Mouse (Mus musculus): ENCODE results near the gene Trim67. TPM values are rescaled to one million over a fixed set of nuclear protein-coding genes. Genes with fewer than 3 reads are reported as not detected.
"Not testable (repeated sequence)": the region's sequence is repeated elsewhere in the genome, so short reads cannot be mapped to it uniquely, and the experiment has no call there.

Trim67 gene
- polyA plus RNA-seq, 1 experiment from 2014 or later: 1.1 TPM

GRCm38 (mm10) chr8:124841775-124842174, 48.9 kb downstream of the Trim67 start:
- H3K27ac ChIP-seq (replicated peaks; ENCODE audit: low read depth, low read length): no peak overlapping the region
- H3K4me1 ChIP-seq (ENCODE audit: control insufficient read depth, insufficient read depth, low read length): no peaks in the 10 kb centered on the region
- 89% methylated on average over 9 of the region's 10 CpGs for WGBS
- no peak for DNase-seq (ENCODE audit: low spot score)
- no peak overlapping the region for H3K4me3 ChIP-seq (ENCODE audit: low read depth, low read length)
- no peak overlapping the region for H3K4me2 ChIP-seq (ENCODE audit: low read depth, low read length)
- ATAC-seq (ENCODE audit: low read depth): no peak
- no peak overlapping the region for H3K9ac ChIP-seq (ENCODE audit: low read depth, low read length)
- no peaks in the 10 kb centered on the region for H3K27me3 ChIP-seq (replicated peaks; ENCODE audit: control insufficient read depth, insufficient read depth, low read length)
- no peaks in the 10 kb centered on the region for H3K9me3 ChIP-seq (ENCODE audit: control insufficient read depth, low read length)
- peaks cover 54% of the 10 kb centered on the region for H3K36me3 ChIP-seq (ENCODE audit: control insufficient read depth, insufficient read depth, low read length)

- not testable (repeated sequence) for H3K4me1 ChIP-seq (ENCODE audit: control insufficient read depth, insufficient read depth, low read length); DNase-seq (ENCODE audit: low spot score); H3K9ac ChIP-seq (ENCODE audit: low read depth, low read length); H3K4me2 ChIP-seq (ENCODE audit: low read depth, low read length); H3K9me3 ChIP-seq (ENCODE audit: control insufficient read depth, low read length); H3K27ac ChIP-seq (replicated peaks; ENCODE audit: low read depth, low read length); ATAC-seq (ENCODE audit: low read depth); H3K4me3 ChIP-seq (ENCODE audit: low read depth, low read length); H3K27me3 ChIP-seq (replicated peaks; ENCODE audit: control insufficient read depth, insufficient read depth, low read length)
- peaks cover 52% of the 10 kb centered on the region for H3K36me3 ChIP-seq (ENCODE audit: control insufficient read depth, insufficient read depth, low read length)
- WGBS: 75% methylated on average over 1 of the region's 1 CpGs
Measured at GRCm38 (mm10) chr8:124842929-124843328, 50.0 kb downstream of the Trim67 start.

DNA sequence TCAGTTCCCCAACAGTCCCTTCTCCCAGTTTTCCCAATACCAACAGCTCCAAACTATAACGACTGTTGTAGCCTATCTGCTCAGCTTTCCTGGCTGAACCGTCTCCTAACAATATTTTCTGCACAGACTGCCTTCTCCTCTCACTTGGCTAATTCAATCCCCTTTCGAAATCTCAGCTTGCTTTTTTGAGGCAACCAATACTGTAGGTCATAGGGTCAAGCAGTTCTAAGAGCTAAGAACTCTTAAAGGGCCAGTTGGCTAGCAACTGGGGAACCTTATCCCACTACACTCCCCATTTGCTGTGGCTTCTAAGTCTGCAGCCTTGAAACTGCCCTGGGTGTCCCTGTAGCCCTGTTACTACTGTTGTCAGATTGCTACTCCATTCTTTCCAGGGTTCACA, 52.2 kb downstream of the Trim67 start:
- ATAC-seq (ENCODE audit: low read depth) (no peak), DNase-seq (ENCODE audit: low spot score) (no peak)
- Histone ChIP-seq H3K4me3 (ENCODE audit: low read depth, low read length) (no peak overlapping the region), H3K4me1 (ENCODE audit: control insufficient read depth, insufficient read depth, low read length) (no peaks in the 10 kb centered on the region), H3K27me3 (replicated peaks; ENCODE audit: control insufficient read depth, insufficient read depth, low read length) (no peaks in the 10 kb centered on the region), H3K9me3 (ENCODE audit: control insufficient read depth, low read length) (no peaks in the 10 kb centered on the region), H3K27ac (replicated peaks; ENCODE audit: low read depth, low read length) (no peak overlapping the region), H3K36me3 (ENCODE audit: control insufficient read depth, insufficient read depth, low read length) (peaks cover 30% of the 10 kb centered on the region), H3K4me2 (ENCODE audit: low read depth, low read length) (no peak overlapping the region), H3K9ac (ENCODE audit: low read depth, low read length) (no peak overlapping the region)
- WGBS: 63% methylated on average over 3 of the region's 3 CpGs

- H3K9me3 ChIP-seq (ENCODE audit: control insufficient read depth, low read length): no peaks in the 10 kb centered on the region
- H3K4me3 ChIP-seq (ENCODE audit: low read depth, low read length): no peak overlapping the region
- no peaks in the 10 kb centered on the region for H3K27me3 ChIP-seq (replicated peaks; ENCODE audit: control insufficient read depth, insufficient read depth, low read length)
- 89% methylated on average over 5 of the region's 5 CpGs for WGBS
- no peak for DNase-seq (ENCODE audit: low spot score)
- no peak overlapping the region for H3K4me2 ChIP-seq (ENCODE audit: low read depth, low read length)
- H3K27ac ChIP-seq (replicated peaks; ENCODE audit: low read depth, low read length): no peak overlapping the region
- H3K36me3 ChIP-seq (ENCODE audit: control insufficient read depth, insufficient read depth, low read length): peaks cover 25% of the 10 kb centered on the region
- no peak for ATAC-seq (ENCODE audit: low read depth)
- H3K4me1 ChIP-seq (ENCODE audit: control insufficient read depth, insufficient read depth, low read length): no peaks in the 10 kb centered on the region
- no peak overlapping the region for H3K9ac ChIP-seq (ENCODE audit: low read depth, low read length)
Measured at GRCm38 (mm10) chr8:124845573-124845972, 52.7 kb downstream of the Trim67 start.

DNA sequence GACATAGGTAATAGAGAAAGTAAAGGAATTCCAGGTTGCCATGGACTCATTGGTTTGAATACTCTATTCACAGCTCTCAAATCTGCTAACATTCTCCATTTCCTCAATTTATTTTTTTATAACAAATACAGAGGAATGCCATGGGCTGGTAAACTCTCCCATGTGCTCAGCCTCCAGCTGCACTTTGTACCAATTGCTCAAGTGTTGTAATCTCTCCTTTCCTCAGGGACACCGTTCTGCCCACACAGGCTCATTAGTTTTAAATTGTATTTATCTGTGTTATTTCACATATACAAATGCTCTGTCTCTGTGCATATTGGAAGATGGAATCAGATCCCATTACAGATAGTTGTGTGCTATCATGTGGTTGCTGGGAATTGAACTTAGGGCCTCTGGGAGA, 60.6 kb downstream of the Trim67 start:
- ATAC-seq (ENCODE audit: low read depth): no peak
- H3K36me3 ChIP-seq (ENCODE audit: control insufficient read depth, insufficient read depth, low read length): peaks cover 63% of the 10 kb centered on the region
- no peaks in the 10 kb centered on the region for H3K4me1 ChIP-seq (ENCODE audit: control insufficient read depth, insufficient read depth, low read length)

GRCm38 (mm10) chr8:124859466-124859865, 66.6 kb downstream of the Trim67 start:
- Histone ChIP-seq H3K4me3 (ENCODE audit: low read depth, low read length) (no peak overlapping the region), H3K4me1 (ENCODE audit: control insufficient read depth, insufficient read depth, low read length) (peaks cover 7% of the 10 kb centered on the region; the same call in 1 of the 2 replicates), H3K36me3 (ENCODE audit: control insufficient read depth, insufficient read depth, low read length) (peaks cover 56% of the 10 kb centered on the region), H3K27me3 (replicated peaks; ENCODE audit: control insufficient read depth, insufficient read depth, low read length) (no peaks in the 10 kb centered on the region), H3K9me3 (ENCODE audit: control insufficient read depth, low read length) (peaks cover 24% of the 10 kb centered on the region), H3K27ac (replicated peaks; ENCODE audit: low read depth, low read length) (no peak overlapping the region), H3K4me2 (ENCODE audit: low read depth, low read length) (no peak overlapping the region), H3K9ac (ENCODE audit: low read depth, low read length) (no peak overlapping the region)
- DNase-seq (ENCODE audit: low spot score) (no peak), ATAC-seq (ENCODE audit: low read depth) (no peak)

More for the DNA sequence above, 60.6 kb downstream of the Trim67 start:
- Histone ChIP-seq H3K9ac (ENCODE audit: low read depth, low read length) (no peak overlapping the region), H3K4me2 (ENCODE audit: low read depth, low read length) (no peak overlapping the region), H3K27me3 (replicated peaks; ENCODE audit: control insufficient read depth, insufficient read depth, low read length) (no peaks in the 10 kb centered on the region), H3K4me3 (ENCODE audit: low read depth, low read length) (no peak overlapping the region), H3K27ac (replicated peaks; ENCODE audit: low read depth, low read length) (no peak overlapping the region), H3K9me3 (ENCODE audit: control insufficient read depth, low read length) (peaks cover 45% of the 10 kb centered on the region)
- DNase-seq (ENCODE audit: low spot score): no peak
- WGBS: 94% methylated on average over 1 of the region's 1 CpGs

DNA sequence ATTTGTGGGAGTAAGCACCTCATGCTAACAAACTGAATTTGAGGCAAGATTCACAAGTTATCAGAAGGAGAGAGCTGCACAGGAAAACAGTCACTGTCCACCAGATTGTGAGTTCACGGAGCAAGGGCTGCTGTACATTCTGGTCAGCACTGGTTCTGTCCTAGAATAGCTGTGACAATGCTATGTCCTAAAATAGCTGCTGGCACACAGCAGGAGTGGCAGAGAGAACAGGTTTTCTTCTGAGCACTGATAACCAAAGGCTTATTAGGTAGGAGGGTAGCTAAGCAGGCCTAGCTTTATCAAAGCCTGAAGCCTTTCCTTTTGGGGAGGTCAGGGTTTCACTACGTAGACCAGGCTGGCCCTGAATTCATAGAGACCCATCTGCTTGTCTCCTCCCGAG, 67.3 kb downstream of the Trim67 start:
- Histone ChIP-seq H3K9me3 (ENCODE audit: control insufficient read depth, low read length) (peaks cover 18% of the 10 kb centered on the region), H3K9ac (ENCODE audit: low read depth, low read length) (no peak overlapping the region), H3K4me2 (ENCODE audit: low read depth, low read length) (no peak overlapping the region), H3K4me3 (ENCODE audit: low read depth, low read length) (no peak overlapping the region), H3K4me1 (ENCODE audit: control insufficient read depth, insufficient read depth, low read length) (peaks cover 7% of the 10 kb centered on the region; the same call in 1 of the 2 replicates), H3K27ac (replicated peaks; ENCODE audit: low read depth, low read length) (no peak overlapping the region), H3K27me3 (replicated peaks; ENCODE audit: control insufficient read depth, insufficient read depth, low read length) (no peaks in the 10 kb centered on the region), H3K36me3 (ENCODE audit: control insufficient read depth, insufficient read depth, low read length) (peaks cover 48% of the 10 kb centered on the region)
- no peak for ATAC-seq (ENCODE audit: low read depth)
- WGBS: 94% methylated on average over 3 of the region's 3 CpGs
- DNase-seq (ENCODE audit: low spot score): no peak

- Histone ChIP-seq H3K4me3 (ENCODE audit: low read depth, low read length) (peak within 1 kb of the TSS; percentile 86), H3K4me1 (ENCODE audit: control insufficient read depth, insufficient read depth, low read length) (peaks cover 7% of the 10 kb centered on the region; the same call in 1 of the 2 replicates), H3K36me3 (ENCODE audit: control insufficient read depth, insufficient read depth, low read length) (peaks cover 29% of the 10 kb centered on the region), H3K27ac (replicated peaks; ENCODE audit: low read depth, low read length) (peak within 1 kb of the TSS; percentile 91), H3K9me3 (ENCODE audit: control insufficient read depth, low read length) (no peaks in the 10 kb centered on the region), H3K27me3 (replicated peaks; ENCODE audit: control insufficient read depth, insufficient read depth, low read length) (no peaks in the 10 kb centered on the region), H3K4me2 (ENCODE audit: low read depth, low read length) (peak within 1 kb of the TSS; percentile 62), H3K9ac (ENCODE audit: low read depth, low read length) (peak within 1 kb of the TSS; percentile 92)
- DNase-seq (ENCODE audit: low spot score) (peak; percentile 95), ATAC-seq (ENCODE audit: low read depth) (peak; percentile 99)
- under 1% methylated on average over 33 of the region's 55 CpGs for WGBS
Measured at GRCm38 (mm10) chr8:124862321-124863162, 69.7 kb downstream of the Trim67 start, which contains the start of the genes Gnpat and 2810004N23Rik. TSS of gene Gnpat (plus strand) at chr8:124863033. TSS of gene 2810004N23Rik (minus strand) at chr8:124863120.

Data from embryonic facial prominence, embryonic 14.5 days (tissue).